Mouse (Mus musculus) liver, postnatal 0 days (tissue): ENCODE measurements at regions not wholly inside any gene's neighbourhood (a gene's known extent, or its start where the extent isn't known, plus 50 kb on each side); places are given as distances from the start of the nearest gene placed in this dataset.

ENCODE experiments used
- CTCF ChIP-seq: sonication (generic); IDR thresholded peaks from 2 replicates; pipeline ENCODE4 v1.5.1; 2016; ENCODE audit warnings: antibody characterized with exemption, low read depth
- EP300 ChIP-seq: IDR thresholded peaks from 2 replicates; pipeline ENCODE4 v1.6.1; 2016; ENCODE audit warnings: antibody characterized with exemption, low read depth, mild to moderate bottlenecking

GRCm38 (mm10) chr13:57303805-57304204 is 408.0 kb upstream of the Trpc7 start:
- TF ChIP-seq CTCF (no peak), EP300 (no peak)
